Comparison of ENCODE assay signal across 8 mouse cellular contexts in the genomic region with DNA sequence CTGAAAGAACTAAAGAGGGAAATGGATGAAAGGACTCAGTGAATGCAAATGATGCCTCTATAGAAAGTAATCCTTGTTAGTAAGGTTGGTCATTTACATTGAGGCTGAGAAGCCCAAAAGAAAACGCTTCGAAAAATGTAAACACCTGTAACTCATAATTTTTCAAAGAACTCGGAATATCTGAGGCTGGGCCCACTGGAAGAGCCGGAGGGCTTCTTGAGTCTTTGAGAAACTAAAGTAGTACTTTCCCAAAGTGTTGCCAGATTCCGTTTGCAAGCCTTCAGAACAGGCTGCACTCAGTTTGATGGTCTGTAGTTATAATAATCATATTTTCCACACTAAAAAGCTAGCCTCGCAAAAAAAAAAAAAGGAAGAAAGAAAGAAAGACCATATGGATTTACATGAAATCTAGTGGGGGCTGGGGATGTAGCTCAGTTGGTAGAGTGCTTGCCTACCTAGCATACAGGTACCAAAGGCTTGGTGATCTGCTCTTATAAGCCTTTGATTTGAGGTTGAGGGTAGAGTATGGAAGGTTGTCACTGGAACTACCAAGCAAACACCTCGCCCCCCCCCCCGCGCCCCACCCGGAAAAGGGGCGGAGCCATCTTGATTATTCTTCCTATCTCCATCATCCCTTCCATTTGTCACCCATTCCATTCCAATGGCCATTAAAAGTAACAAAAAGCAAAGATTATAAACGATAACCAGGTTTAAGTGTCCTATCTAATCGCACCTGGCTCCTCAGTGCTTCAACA. TPM values are rescaled to one million over a fixed set of nuclear protein-coding genes. Genes with fewer than 3 reads are reported as not detected.
DNase-seq lines count a peak whose midpoint lies in the region; ATAC-seq and TF ChIP-seq lines count a peak whose summit lies in the region.

A gene (minus strand): TSS at position 48 of the 755 bp plus-strand sequence.

- H3K4me3 ChIP-seq in testis, adult 2 months (ENCODE audit: control insufficient read depth, low read depth, low read length), result peak within 1 kb of the TSS; percentile 93
- H3K4me3 ChIP-seq in midbrain, embryonic 13.5 days (replicated peaks), result peak within 1 kb of the TSS; percentile 64

- ATAC-seq in granulocyte monocyte progenitor cell, adult 5-6 weeks (replicated peaks; ENCODE audit: poor library complexity, severe bottlenecking), result no peak
- ATAC-seq in midbrain, embryonic 13.5 days, result peak; percentile 14; the same call in 1 of the 2 replicates

- H3K9me3 ChIP-seq in midbrain, embryonic 13.5 days, result no peaks in the 10 kb centered on the region

- H3K36me3 ChIP-seq in testis, adult 2 months (ENCODE audit: control insufficient read depth, insufficient read depth, low read length), result no peaks in the 10 kb centered on the region
- H3K36me3 ChIP-seq in midbrain, embryonic 13.5 days, result peaks cover 3% of the 10 kb centered on the region; the same call in 1 of the 2 replicates

- no peak for DNase-seq in testis, postnatal 14 days (ENCODE audit: low spot score)
- no peak for DNase-seq in brain, embryonic 14.5 days (ENCODE audit: low read depth)
- no peak for DNase-seq in layer of hippocampus, postnatal 10 days (ENCODE audit: low spot score in 2 of 2)
- DNase-seq in cerebellum, postnatal 36 days, result no peak
- DNase-seq in cerebellum, adult 9-11 months, result no peak

- peak within 1 kb of the TSS; percentile 87 for H3K9ac ChIP-seq in midbrain, embryonic 13.5 days (replicated peaks)

- peak within 1 kb of the TSS; percentile 80 for H3K27ac ChIP-seq in testis, adult 2 months (ENCODE audit: control insufficient read depth, insufficient read depth, low read depth, low read length)
- H3K27ac ChIP-seq in midbrain, embryonic 13.5 days, result peak within 1 kb of the TSS; percentile 87

- no peak for TF ChIP-seq POLR2A in testis, adult 2 months (IDR thresholded peaks at IDR 0.05; ENCODE audit: control insufficient read depth, low read depth, low read length)
- TF ChIP-seq POLR2A in brain, embryonic 14.5 days (IDR thresholded peaks at IDR 0.05; ENCODE audit: borderline replicate concordance, extremely low read depth, insufficient read depth, insufficient read length, poor library complexity, severe bottlenecking), result no peak

- WGBS in midbrain, embryonic 13.5 days, result 46% methylated on average over 13 of the region's 13 CpGs

- H3K4me2 ChIP-seq in midbrain, embryonic 13.5 days (replicated peaks), result peak within 1 kb of the TSS; percentile 66

- TF ChIP-seq CTCF in testis, adult 2 months (IDR thresholded peaks at IDR 0.05; ENCODE audit: control insufficient read depth, insufficient read depth, insufficient replicate concordance, low read depth, low read length), result no peak
- no peak for TF ChIP-seq CTCF in brain, embryonic 14.5 days (IDR thresholded peaks at IDR 0.05; ENCODE audit: borderline replicate concordance, extremely low read depth, insufficient read depth, insufficient read length)

- H3K27me3 ChIP-seq in testis, adult 2 months (ENCODE audit: control insufficient read depth, insufficient read depth, low read length), result no peaks in the 10 kb centered on the region
- H3K27me3 ChIP-seq in midbrain, embryonic 13.5 days, result no peaks in the 10 kb centered on the region

- H3K4me1 ChIP-seq in testis, adult 2 months (ENCODE audit: control insufficient read depth, insufficient read depth, low read length), result peaks cover 2% of the 10 kb centered on the region; the same call in 1 of the 2 replicates
- peaks cover 13% of the 10 kb centered on the region for H3K4me1 ChIP-seq in midbrain, embryonic 13.5 days (replicated peaks)

RNA-seq across cellular contexts. Expression of the gene that starts here (rescaled TPM):
- polyA plus RNA-seq in testis, adult 2 months (2012; rRNA removed), result 48.6 and 49.3 TPM in 2 replicates
- 90.4 and 103 TPM in 2 replicates for polyA plus RNA-seq in brain, embryonic 14.5 days (2012; rRNA removed)
- 141 and 160 TPM in 2 replicates for total RNA-seq in granulocyte monocyte progenitor cell, adult 5-6 weeks (2014; fragmentation: Nextera tagmentation)
- 137 and 177 TPM in 2 replicates for total RNA-seq in granulocyte monocyte progenitor cell, adult 5-6 weeks (2017)
- total RNA-seq in layer of hippocampus, postnatal 10 days (2021), result 100 to 1,000 TPM; 175 to 198 TPM
- polyA plus RNA-seq in midbrain, embryonic 13.5 days (2015; fragmentation: Nextera tagmentation; extraction: Ambion mirVana), result 380 and 387 TPM in 2 replicates
